Mouse (Mus musculus): ENCODE measurements around the gene Bet1l. TPM values are rescaled to one million over a fixed set of nuclear protein-coding genes. Genes with fewer than 3 reads are reported as not detected.

Bet1l gene
- polyA plus RNA-seq, 2 experiments from 2014 or later = 42.8 to 60.4 TPM

GRCm38 (mm10) chr7:140856785-140857549, 410 bp downstream of the Bet1l start, which contains the start of gene Ric8a:
TSS of gene Ric8a (plus strand) at chr7:140856957.
- peak; percentile 74 for ATAC-seq

GRCm38 (mm10) chr7:140855860-140856784, 1.3 kb downstream of the Bet1l start, which contains the start of gene Gm45785:
TSS of gene Gm45785 (minus strand) at chr7:140856331.
- ATAC-seq = peak; percentile 67

- no peak for ATAC-seq
Measured at GRCm38 (mm10) chr7:140855181-140855580, 2.2 kb downstream of the Bet1l start.

GRCm38 (mm10) chr7:140854483-140854882, 2.9 kb downstream of the Bet1l start:
- no peak for ATAC-seq

GRCm38 (mm10) chr7:140853386-140853785, 4.0 kb downstream of the Bet1l start:
- no peak for ATAC-seq

- no peak for ATAC-seq
Measured at GRCm38 (mm10) chr7:140851916-140852315, 5.5 kb downstream of the Bet1l start.

- no peak for ATAC-seq
Measured at GRCm38 (mm10) chr7:140848591-140848990, 8.8 kb downstream of the Bet1l start.

GRCm38 (mm10) chr7:140847755-140848580, 9.4 kb downstream of the Bet1l start, which contains the start of gene Odf3:
TSS of gene Odf3 (plus strand) at chr7:140847805.
- ATAC-seq = no peak

- ATAC-seq = no peak
Measured at GRCm38 (mm10) chr7:140846676-140847075, 10.7 kb downstream of the Bet1l start.

GRCm38 (mm10) chr7:140845683-140846082, 11.7 kb downstream of the Bet1l start:
- ATAC-seq = no peak

- ATAC-seq = peak; percentile 92
Measured at GRCm38 (mm10) chr7:140844905-140845665, 12.3 kb downstream of the Bet1l start, which contains the start of gene Scgb1c1. TSS of gene Scgb1c1 (plus strand) at chr7:140845547.

- ATAC-seq = no peak
Measured at GRCm38 (mm10) chr7:140843806-140844205, 13.6 kb downstream of the Bet1l start.

- no peak for ATAC-seq
Measured at GRCm38 (mm10) chr7:140840750-140841735, 16.3 kb downstream of the Bet1l start.

- ATAC-seq = no peak
Measured at GRCm38 (mm10) chr7:140839556-140839955, 17.8 kb downstream of the Bet1l start.

GRCm38 (mm10) chr7:140836243-140837115, 20.9 kb downstream of the Bet1l start:
- ATAC-seq = no peak

- no peak for ATAC-seq
Measured at GRCm38 (mm10) chr7:140835758-140836087, 21.7 kb downstream of the Bet1l start.

- ATAC-seq = no peak
Measured at GRCm38 (mm10) chr7:140834968-140835757, 22.2 kb downstream of the Bet1l start, which contains the start of gene Urah. TSS of gene Urah (plus strand) at chr7:140835018.

- no peak for ATAC-seq
Measured at GRCm38 (mm10) chr7:140833341-140833740, 24.0 kb downstream of the Bet1l start.

Data from CD4-positive, CD25-positive, alpha-beta regulatory T cell, adult 4 months (primary cell).